Mouse (Mus musculus): ENCODE data around the gene Gm49721. TPM values are rescaled to one million over a fixed set of nuclear protein-coding genes. Genes with fewer than 3 reads are reported as not detected.
"Not testable (repeated sequence)": the region's sequence is repeated elsewhere in the genome, so short reads cannot be mapped to it uniquely, and the experiment has no call there.

Gene Gm49721
- polyA plus RNA-seq, 1 experiment from 2014 or later: 0.37 TPM

- H3K9ac ChIP-seq (ENCODE audit: low read length); H3K4me1 ChIP-seq (ENCODE audit: control insufficient read depth, insufficient read depth, low read length); H3K36me3 ChIP-seq (ENCODE audit: control insufficient read depth, insufficient read depth, low read length); H3K9me3 ChIP-seq (ENCODE audit: control insufficient read depth, low read length); H3K4me2 ChIP-seq (ENCODE audit: low read depth); H3K4me3 ChIP-seq (ENCODE audit: low read depth, low read length); H3K27ac ChIP-seq (ENCODE audit: low read depth, low read length); H3K27me3 ChIP-seq (ENCODE audit: control insufficient read depth, insufficient read depth, low read length); DNase-seq (ENCODE audit: low spot score); ATAC-seq (ENCODE audit: insufficient read depth, low FRiP score, low TSS enrichment): not testable (repeated sequence)
- no CpG with 5 or more reads among the region's 5 CpGs for WGBS
Observed at GRCm38 (mm10) chr17:7084523-7084922, 105.8 kb downstream of the Gm49721 start.

DNA sequence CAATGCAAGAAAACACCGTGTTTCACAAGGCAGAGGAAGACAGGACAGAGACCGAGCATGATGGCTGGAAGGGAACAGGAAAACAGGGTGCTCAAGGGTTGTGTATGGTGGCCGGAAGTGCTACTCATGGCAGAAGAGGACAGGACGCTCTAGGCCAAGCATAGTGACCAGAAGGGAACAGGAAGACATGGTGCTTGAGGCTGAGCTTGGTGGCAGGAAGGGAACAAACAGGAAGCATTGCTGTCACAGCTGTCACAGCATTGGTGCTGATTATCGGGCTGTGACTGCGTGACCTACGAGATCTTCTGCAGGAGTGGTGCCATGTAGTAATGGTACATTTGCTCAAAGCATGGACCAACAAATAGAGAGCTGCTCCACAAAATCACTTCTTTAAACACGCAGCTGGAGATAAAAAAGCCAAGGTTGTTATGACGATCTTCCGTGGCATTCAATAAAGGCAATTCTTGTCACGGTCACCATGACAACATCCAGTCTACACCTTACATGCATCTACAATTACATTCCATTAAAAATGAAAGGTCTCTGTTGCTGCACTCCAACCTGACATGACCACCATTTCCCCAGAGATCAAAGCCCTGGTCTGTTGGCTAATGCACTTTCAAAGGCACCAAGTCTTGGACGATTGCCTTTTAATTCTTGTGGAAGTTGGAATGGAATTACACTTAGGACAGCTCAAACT is 106.9 kb downstream of the Gm49721 start:
- DNase-seq (ENCODE audit: low spot score); H3K9me3 ChIP-seq (ENCODE audit: control insufficient read depth, low read length); H3K36me3 ChIP-seq (ENCODE audit: control insufficient read depth, insufficient read depth, low read length); H3K27ac ChIP-seq (ENCODE audit: low read depth, low read length); H3K4me2 ChIP-seq (ENCODE audit: low read depth); H3K4me3 ChIP-seq (ENCODE audit: low read depth, low read length); ATAC-seq (ENCODE audit: insufficient read depth, low FRiP score, low TSS enrichment); H3K27me3 ChIP-seq (ENCODE audit: control insufficient read depth, insufficient read depth, low read length); H3K4me1 ChIP-seq (ENCODE audit: control insufficient read depth, insufficient read depth, low read length); H3K9ac ChIP-seq (ENCODE audit: low read length): not testable (repeated sequence)
- WGBS: no CpG with 5 or more reads among the region's 12 CpGs

GRCm38 (mm10) chr17:7086836-7087235 is 108.1 kb downstream of the Gm49721 start:
- H3K9me3 ChIP-seq (ENCODE audit: control insufficient read depth, low read length); H3K4me1 ChIP-seq (ENCODE audit: control insufficient read depth, insufficient read depth, low read length); H3K27ac ChIP-seq (ENCODE audit: low read depth, low read length); H3K27me3 ChIP-seq (ENCODE audit: control insufficient read depth, insufficient read depth, low read length); DNase-seq (ENCODE audit: low spot score); ATAC-seq (ENCODE audit: insufficient read depth, low FRiP score, low TSS enrichment); H3K36me3 ChIP-seq (ENCODE audit: control insufficient read depth, insufficient read depth, low read length); H3K9ac ChIP-seq (ENCODE audit: low read length); H3K4me3 ChIP-seq (ENCODE audit: low read depth, low read length); H3K4me2 ChIP-seq (ENCODE audit: low read depth): not testable (repeated sequence)
- 66% methylated on average over 6 of the region's 8 CpGs for WGBS

Other genes with a start within 250 kb of the Gm49721 start
- 63.4 and 74.3 TPM in 2 replicates for gene Ezr, start 196.1 kb upstream of the Gm49721 start, polyA plus RNA-seq (2014; fragmentation: Nextera tagmentation; extraction: Ambion mirVana)
- 39.9 and 43.2 TPM in 2 replicates for gene Rsph3b, start 30.2 kb upstream of the Gm49721 start, polyA plus RNA-seq (2014; fragmentation: Nextera tagmentation; extraction: Ambion mirVana)
- gene Tagap1, start 17.7 kb upstream of the Gm49721 start, polyA plus RNA-seq (2014; fragmentation: Nextera tagmentation; extraction: Ambion mirVana): 56.0 and 58.7 TPM in 2 replicates
- 110 and 118 TPM in 2 replicates for gene Rnaset2b, start 8.3 kb upstream of the Gm49721 start, polyA plus RNA-seq (2014; fragmentation: Nextera tagmentation; extraction: Ambion mirVana)
- not detected in 2 replicates for gene Gm1604a, start 46.7 kb downstream of the Gm49721 start, polyA plus RNA-seq (2014; fragmentation: Nextera tagmentation; extraction: Ambion mirVana)
- gene Rps6ka2, start 191.2 kb downstream of the Gm49721 start, polyA plus RNA-seq (2014; fragmentation: Nextera tagmentation; extraction: Ambion mirVana): 35.2 and 35.6 TPM in 2 replicates